Mouse (Mus musculus) forelimb bud, embryonic 11.5 days (tissue): ENCODE data around the gene Wdr45.
"Not testable (repeated sequence)": the region's sequence is repeated elsewhere in the genome, so short reads cannot be mapped to it uniquely, and the experiment has no call there.

Experiments
- DNase-seq: peaks from one replicate; pipeline ENCODE4 v3.0.0-alpha.2; 2012; ENCODE audit warnings: low read depth, low spot score

Gene Wdr45

DNA sequence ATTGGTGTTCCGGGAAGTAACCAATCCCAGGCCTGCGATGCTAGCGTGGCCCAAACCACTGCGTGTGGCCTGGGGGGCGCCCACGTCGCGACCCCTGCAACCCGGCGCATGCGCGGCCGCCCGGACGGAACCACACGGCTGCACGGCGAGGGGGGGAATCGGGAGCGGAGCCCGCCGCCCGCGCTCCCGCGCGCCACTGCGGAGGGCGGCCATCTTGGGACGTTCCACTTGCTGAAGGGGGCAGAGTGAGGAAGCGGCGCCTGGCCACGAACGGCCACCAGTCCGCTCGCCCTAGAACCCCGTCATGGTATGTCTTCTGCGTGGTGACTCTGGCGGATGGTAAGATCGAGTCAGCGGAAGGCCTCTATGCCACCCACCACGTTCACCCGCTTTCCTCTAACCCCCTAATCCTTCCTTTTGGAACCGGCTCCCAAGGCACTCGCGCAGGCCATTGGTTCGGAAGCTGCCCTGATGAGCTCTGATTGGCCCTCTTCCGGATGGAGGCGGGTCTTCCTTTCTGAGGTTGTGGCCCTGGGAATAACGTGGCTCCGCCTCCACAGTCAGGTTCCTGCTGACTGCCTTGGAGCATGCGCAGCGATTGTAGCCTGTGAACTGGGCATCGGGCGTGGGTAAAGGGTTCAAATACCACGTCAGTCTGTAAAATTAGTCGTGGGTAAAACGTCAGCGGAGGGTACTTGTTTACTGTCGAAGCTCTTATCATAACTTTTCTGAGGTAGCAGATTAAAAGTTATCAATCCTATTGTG lies at the start of gene Wdr45:
TSS of gene Wdr45 (plus strand) at position 199 of the 765 bp plus-strand sequence.
- peak; percentile 92 for DNase-seq

DNA sequence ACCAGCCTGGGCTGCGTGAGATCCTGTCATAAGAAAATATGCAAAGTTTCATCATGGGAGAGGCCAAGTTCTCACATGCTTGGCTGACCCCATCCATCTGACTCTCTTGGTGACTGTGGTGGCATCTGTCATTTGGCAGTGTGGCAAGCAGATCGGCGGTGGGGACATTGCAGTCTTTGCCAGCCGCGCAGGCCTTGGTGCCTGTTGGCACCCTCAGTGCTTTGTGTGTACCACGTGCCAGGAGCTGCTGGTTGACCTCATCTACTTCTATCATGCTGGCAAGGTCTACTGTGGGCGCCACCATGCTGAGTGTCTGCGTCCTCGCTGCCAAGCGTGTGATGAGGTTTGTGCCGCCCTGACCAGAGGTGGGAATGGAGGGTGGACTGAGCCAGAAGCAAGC lies 49.3 kb upstream of the Wdr45 start:
- DNase-seq: no peak

DNA sequence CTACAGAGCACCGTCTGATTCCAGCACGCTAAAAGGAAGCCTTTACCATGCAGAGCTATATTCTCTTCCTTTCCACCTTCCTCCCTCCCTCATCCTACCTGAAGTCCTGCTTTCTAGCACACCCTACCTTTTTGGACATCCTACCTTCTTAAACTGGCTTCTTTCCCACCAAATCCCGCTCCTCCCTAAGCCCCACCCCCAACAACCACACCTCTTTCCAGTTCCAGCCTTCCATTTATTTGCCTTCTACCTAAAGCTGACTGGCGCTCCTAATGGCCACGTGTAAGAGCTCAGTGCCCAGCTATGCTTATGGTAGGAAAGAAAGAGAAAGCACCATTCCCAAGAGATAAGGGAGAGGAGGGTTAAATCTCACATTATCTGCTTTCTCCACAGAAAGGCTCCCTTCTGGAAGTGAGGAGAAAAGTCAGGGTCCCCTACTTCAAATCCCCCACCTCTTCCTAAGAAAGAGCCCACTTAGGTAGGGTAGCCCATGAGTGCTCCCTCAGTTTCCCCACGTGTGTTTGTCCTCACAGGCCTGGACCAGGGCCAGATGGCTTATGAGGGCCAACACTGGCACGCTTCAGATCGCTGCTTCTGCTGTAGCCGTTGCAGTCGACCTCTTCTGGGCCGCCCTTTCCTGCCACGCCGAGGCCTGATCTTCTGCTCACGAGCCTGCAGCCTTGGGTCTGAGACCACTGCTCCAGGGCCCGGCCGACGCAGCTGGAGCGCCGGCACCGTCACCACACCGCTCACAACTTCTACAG lies 48.2 kb upstream of the Wdr45 start:
- no peak for DNase-seq

DNA sequence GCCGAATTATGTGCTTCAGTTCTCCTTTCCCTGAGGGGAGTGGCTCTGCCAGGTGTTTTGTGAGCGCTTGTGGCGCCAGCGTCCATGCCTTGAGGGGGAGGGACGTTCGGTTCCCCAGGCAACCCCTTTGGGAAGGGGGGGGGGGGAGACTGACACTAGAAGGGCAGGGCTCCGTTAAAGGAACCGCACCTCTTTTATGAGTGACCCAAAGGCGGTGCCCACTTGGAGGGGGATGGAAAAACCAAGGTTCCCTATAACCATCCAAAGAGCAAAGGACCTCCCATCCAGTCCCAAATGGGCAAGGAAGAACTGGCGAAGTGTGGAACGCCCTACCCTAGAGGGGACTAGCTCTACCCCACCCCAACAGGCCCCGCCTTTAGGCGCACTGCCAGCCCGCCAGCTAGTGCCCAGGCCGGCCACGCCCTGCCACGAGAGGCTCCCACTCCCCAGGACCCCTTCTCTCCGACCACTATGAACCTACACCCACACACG lies 43.7 kb upstream of the Wdr45 start:
- DNase-seq: peak; percentile 52

DNA sequence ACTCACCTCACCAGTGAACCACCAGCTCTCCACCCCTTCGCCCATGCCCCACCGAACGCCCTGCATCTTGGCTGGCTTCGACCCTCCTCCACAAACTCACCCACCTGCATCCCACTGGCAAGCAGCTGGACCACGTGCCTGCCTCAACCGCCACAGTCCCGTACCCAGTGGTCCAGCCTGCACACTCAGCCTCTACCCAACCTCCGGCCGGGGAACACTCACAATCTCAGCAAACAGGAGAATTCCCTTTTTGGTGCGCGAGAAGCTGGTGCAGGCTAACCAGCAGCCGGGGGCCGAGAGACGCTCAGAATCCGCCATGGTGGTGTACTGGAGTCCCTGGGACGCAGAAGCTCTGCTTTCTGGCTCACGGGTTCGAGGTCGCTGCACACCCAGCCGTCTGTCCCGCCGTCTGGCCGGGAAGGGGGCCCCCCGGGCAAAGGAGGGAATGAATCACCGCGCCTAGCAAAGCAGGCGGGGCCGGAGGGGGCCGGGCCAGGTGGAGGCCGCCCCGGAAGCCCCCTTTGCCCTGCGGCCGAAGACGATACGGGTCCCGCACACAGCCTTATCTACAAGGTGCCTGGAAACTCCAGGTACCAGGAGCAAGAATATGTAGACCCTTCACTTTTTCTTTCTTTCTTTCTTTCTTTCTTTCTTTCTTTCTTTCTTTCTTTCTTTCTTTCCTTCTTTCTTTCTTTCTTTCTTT lies 43.1 kb upstream of the Wdr45 start, which contains the start of gene Plp2:
TSS of gene Plp2 (minus strand) at position 470 of the 703 bp plus-strand sequence.
- no peak for DNase-seq

DNA sequence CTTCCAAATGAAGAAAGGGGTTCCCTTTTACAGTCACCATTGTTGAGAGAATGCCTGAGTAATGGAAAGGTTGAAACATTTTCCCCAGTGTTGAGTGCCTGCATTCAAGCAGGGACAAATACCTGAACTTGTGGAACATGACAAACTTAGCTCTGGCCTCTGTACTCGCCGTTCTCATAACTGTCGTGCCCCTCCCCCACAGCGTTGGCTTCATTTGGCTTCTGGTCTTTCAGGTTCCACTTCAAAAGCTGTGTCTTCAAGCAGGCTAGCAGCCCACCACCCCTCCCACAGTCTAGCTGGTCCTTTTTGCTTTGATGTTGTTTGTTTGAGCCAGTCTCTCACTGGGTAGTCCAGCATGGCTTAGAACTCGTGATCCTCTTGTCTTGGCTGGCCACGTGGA lies 41.4 kb upstream of the Wdr45 start:
- DNase-seq: no peak

DNA sequence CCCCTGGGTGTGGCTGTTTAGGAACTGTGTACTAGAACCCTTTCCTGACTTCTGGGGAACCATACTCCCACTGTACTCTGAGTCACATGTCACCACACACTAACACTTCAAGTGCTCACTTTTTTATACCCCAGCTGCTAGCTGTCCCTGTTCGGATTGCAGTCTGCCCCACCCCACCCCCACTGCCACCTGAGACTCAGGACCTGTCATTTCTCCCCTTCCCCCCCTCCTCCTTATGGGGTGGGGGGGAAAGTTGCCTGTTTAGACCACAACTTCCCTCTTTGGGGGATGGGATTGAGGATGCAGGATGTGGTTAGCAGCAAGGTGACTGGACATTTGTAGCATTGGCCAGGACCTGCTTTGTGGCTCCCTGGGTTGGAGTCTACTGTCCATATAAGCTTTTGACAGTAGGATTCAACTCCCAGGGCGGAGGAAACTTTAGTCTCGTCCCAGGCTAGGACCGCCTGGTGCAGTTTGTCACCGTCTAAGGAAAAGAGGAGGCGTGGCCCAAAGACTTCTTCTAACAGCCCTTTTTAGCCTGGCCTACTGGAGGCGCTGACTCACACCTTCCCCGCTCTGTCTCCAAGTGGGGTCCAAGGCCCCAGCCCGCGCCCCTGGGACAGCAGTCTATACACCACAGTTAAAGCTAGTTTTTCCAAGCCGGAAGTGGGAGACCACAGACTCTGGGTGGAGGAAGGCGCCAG lies 40.4 kb upstream of the Wdr45 start:
- DNase-seq: no peak

DNA sequence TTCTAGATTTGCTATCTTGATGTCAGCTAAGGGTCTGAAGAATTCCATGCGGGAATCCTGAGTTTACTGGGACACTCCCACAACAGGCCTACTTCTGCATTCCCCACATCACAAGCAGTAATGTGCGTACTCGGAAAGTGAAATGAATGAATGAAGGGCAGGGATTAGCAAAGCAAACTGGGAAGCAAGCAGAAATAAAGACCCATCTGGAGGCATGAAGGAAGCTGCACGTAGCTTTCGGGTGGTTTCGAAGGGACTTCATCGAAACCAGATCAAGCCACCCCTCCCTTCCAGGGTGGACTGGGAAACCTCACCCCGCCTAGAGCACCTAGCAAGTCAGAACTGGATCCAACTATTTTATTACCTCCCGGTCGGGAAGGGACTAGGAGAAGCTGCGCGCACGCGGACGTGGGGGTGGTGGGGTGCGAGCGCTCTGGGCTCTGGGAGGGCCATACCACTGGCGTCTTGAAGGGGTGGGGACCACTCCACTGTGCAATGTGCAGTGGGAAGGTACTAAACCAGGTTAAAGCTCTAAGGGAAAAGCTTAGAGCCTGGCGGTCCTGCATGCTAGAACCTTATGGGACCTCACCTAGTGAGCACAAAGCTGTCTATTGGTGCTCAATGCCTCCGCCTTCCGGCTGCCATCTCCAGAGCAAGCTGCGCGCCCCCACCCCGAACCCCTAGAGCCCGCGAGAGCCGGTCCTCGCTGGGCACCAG lies 39.7 kb upstream of the Wdr45 start:
- DNase-seq: no peak

DNA sequence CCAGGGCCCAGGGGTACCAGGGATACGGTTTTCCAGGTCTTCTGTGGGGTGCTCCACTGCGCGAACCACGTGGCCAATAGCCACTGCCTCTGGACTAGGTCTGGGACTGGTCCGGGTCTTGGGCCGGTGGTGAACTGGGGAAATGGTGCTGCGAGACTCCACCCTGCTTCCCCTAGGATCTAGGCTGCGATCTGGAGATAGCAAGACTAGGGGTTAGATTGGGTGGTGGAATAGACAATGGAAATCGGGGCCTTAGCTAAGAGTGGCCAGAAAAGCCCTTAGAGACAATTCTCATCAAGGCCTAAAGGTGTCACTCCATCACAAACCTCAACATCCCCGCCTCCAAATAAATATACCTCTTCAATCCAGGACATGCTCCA lies 39.1 kb upstream of the Wdr45 start:
- DNase-seq: no peak

DNA sequence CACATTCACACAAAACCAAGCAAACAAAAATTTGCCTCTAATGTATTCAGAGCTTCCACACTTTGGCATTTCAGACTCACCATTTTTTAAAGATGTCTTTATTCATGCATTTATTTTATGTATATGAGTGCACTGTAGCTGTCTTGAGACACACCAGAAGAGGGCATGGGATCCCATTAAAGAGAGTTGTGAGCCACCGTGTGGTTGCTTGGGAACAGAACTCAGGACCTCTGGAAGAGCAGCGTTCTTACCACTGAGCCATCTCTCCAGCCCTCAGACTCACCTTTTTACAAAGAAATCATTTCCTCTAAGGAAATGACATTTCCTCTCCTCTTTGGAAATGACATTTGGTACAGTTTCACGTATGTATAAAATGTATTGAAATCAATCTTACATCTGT lies 35.1 kb upstream of the Wdr45 start:
- DNase-seq: no peak

DNA sequence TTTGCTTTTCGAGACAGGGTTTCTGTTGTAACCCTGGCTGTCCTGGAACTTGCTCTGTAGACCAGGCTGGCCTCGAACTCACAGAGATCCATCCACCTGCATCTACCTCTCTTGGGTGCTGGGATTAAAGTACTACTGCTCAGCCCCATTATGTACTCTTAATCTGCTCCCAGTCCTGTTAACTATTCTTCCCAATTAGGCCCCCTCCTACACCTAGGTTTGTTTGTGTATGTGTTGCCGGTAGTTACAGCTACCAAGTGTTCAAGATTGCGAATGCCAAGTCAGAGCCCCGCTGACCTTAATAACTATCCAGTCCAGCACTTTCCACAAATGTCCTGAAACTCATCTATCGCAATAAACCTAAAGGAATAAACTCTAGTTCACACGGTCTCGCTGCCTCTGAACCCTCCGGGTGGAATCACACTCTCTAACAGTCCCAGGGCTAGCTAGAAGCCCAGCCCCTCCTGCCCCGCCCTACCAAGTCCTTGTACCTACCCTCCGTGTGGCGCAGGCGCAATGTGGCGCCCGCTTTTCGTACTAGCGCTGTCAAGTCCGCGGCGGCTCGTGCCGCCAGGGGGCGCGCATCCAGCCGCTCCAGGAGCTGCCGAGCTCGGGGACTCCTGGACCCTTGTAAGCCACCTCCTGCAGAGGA lies 34.6 kb upstream of the Wdr45 start:
- DNase-seq: peak; percentile 90

DNA sequence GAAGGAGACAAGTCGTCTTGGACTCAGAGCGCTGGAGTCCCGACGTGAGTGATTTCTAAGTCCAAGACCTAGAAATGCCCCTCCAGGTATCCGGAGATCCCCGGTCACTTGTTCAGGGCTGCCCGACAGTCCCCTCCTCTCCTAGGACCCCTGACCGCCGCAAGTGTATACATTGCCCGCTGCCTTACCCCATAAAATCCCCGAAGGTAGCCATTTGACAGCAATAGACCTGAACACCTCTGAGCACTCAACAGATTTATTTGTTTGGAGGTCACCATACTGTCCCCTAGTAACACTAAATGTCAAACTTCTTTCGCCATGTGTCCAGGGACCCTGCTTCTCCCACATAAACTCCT lies 34.1 kb upstream of the Wdr45 start:
- DNase-seq: no peak

DNA sequence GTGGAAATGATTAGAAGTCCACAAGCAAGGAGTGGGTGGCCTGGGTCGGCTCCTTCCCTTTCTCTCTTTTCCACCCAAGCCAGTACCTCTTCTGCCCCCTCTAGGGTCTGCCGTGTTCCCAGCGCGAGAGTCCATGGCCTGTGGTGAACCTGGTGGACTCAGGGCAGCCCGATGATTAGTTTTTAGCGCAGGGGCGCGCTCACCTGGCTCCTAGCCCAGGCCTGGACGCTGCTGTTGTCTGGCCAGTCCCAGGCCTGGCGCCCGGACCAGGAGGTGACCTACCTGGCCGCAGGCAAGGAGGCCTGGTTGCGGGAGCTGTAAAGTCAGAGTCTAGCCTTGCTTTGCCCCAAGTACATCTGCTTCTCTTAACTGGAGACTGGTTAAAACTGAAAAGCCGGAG lies 33.3 kb upstream of the Wdr45 start, which contains the start of gene Magix:
TSS of gene Magix (minus strand) at position 388 of the 400 bp plus-strand sequence.
- DNase-seq: no peak

DNA sequence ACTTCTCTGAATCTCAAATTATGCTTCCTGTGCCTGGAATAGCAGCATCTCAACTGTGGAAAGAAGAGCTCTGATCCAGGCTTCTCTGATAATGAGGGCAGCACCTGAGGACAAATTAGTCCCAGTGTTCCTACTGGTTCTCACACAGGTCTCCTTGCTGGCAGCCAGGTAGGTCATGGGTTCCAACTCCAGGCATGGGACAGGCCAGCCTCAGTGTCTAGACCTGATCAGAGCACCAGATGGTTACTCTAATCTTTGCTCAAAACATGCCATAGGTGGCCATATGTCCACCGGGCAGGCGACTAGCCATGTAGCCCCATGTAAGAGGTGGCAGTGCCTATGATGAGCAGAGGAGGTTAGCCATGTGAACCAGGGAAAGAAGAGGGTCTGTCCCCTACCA lies 25.8 kb upstream of the Wdr45 start:
- DNase-seq: no peak

DNA sequence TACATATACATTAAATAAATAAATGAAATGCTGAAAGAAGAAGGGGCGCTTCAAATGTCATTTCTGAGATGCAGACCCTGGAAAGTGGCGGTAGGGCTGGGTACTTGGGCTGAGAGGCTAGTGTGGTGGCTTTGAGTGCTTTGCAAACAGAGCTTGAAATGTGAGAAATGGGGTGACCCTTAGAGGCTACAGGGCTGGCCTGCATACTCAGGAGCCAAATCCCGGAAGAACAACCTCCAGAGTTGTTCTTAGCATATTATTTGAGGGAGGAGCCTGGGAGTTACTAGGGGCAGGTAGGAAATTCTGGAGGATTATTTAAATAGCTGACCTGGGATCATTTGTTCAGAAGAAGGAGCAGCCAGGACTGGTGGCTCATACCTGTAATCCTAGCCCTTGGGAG lies 23.6 kb upstream of the Wdr45 start:
- no peak for DNase-seq

DNA sequence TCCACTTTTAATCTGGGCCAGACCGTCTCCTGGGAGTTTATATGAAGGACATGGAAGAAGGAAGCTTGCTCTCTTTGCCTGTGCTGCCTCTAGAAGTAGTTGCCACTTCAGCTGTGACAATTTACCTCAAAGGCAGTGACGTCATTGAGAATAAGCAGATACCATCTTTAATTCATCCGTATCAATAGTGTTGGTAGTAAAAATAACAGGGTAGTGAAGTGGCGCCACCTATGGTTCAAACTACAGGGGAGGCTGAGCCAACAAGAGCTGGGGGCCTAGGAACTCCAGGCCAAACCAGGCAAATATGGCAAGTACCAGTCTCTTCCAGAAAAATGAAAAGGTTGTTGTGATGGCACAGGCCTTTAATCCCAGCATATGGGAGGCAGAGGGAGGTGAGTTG lies 21.3 kb upstream of the Wdr45 start:
- DNase-seq: no peak

DNA sequence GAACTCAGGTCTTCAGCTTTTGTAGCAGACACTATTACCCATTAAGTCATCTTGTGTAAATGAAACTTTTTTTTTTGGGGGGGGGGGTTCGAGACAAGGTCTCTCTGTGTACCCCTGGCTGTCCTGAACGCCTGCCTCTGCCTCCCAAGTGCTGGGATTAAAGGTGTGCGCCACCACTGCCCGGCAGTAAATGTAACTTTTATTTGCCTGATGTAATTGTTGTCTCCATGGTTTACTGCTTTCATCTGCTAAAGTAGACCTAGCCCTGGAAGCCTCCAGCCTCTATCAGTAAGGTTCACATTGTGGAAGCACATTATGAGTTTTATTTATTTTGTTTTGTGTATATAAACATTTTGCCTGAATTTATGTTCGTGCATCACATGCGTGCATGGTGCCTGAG lies 17.6 kb upstream of the Wdr45 start:
- DNase-seq: no peak

DNA sequence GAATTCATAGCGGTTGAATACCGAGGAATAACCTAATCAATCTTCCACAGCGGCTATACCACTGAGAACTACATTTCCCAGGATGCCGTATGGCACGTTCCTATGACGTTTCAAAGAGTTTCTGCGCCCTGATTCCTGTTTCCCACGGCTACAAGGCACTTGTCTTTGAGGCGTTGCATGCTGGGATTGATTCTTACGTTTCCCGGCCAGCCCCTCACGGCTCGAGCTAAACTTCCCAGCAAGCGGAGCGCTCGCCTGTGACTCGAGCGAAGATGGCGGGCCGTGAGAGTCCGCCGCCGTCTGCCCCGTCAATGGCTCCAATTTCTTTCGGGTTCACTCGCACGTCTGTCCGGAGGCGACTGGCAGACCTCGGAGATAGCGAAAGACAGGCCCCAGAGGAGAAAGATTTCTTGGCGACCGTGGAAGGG lies 17.2 kb upstream of the Wdr45 start, which contains the start of gene Gpkow:
TSS of gene Gpkow (plus strand) at position 178 of the 428 bp plus-strand sequence.
- DNase-seq: peak; percentile 89

DNA sequence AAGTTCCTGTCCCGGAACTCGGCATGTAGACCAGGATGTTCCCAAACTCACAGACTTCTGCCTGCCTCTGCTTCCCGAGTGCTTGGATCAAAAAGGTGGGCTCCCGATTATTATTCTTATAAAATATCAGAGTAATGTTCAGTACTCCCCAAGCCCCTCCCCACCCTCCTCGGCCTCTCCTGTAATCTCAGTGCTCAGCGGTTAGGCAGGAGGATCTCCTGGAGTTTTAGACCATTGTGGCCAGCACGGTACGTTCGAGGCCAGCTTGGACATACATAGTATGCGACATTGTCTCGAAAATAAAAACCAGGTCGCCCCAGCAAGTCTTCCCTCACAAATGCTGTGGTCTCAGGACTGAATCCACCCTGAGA lies 384 bp upstream of the Wdr45 start:
- DNase-seq: not testable (repeated sequence)

DNA sequence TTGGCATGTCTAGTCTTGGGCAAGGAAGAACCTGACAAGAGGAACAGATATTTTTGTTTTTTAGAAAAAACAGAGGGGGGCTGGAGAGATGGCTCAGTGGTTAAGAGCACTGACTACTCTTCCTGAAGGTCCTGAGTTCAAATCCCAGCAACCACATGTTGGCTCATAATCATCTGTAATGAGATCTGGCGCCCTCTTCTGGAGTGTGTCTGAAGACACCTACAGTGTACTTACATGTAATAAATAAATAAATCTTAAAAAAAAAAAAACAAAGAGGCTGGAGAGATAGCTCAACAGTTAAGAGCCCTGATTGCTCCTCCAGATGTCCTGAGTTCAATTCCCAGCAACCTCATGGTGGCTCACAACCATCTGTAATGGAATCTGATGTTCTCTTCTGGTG lies 1.9 kb downstream of the Wdr45 start:
- not testable (repeated sequence) for DNase-seq
